Mouse (Mus musculus): ENCODE results near the gene Avp.

Gene Avp

DNA sequence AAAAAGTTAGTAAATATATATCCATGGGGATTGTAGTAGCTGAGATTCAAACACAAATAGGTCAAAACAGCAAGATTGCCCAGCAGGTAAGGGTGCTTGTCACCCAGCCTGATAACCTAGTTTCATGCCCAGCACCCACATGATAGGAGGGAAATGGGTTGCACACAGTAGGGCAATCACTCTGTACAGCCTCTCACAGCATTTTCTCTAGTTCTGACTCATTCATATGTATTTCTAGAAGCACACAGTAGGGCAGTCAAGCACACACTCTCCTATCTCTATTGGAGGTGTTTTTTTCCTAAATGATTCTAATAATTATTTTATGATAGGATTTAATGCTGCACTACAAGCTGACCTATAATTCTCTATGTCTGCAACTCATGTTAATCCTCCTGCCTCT, 12.4 kb downstream of the Avp start:
- DNase-seq (ENCODE audit: low spot score in 2 of 2), result no peak

DNA sequence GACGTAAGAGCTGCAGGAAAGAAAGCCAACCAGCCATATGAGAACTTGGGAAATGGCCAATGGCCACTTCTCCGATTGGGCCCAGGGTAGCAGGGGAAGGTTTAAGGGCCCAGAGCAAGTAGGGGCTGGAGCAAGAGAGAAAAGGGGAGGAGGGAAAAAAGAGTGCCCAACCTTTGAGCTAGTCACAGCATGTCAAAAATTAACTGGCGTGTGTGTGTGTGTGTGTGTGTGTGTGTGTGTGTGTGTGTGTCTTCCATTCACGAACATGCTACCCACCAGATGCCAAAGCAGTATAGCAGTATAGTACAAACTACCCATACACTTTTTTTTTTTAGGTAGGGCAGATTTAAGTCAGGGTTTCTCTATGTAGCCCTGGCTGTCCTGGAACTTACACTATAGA, 13.4 kb downstream of the Avp start:
- DNase-seq (ENCODE audit: low spot score in 2 of 2), result no peak

DNA sequence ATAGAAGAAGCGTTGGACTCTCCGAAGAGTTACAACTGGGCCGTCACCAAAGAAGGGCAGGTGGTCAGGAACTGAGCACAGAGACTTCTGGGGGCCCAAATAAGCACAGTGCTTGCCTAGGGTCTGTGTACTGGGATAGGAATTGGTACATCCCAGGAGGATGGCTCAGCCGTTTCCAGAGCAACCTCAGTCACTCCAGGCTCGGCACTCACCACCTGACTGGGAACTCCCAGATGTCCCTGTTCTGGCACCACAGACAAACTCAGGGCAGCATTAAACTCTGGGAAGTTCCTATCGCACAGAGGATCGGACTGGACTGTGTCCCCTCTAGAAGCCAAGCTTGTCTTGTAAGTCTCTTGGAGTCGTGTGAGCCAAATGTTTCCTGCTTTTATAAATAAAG, 17.4 kb downstream of the Avp start:
- no peak for DNase-seq (ENCODE audit: low spot score in 2 of 2)

DNA sequence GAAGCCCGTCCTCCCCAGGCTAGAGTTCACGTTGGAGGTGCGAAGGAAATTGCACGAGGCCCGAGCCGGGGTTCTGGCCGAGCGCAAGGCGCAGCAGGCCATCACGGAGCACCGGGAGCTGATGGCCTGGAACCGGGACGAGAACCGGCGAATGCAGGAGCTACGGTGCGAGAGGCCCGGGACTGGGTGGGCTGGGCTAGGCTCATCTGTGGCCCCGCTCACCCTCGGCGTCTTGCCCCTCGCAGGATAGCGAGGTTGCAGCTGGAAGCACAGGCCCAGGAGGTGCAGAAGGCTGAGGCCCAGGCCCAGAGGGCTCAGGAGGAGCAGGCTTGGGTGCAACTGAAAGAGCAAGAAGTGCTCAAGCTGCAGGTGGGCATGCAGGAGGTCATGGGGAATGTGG, 18.3 kb downstream of the Avp start:
- DNase-seq (ENCODE audit: low spot score in 2 of 2), result peak; percentile 23 to 28

DNA sequence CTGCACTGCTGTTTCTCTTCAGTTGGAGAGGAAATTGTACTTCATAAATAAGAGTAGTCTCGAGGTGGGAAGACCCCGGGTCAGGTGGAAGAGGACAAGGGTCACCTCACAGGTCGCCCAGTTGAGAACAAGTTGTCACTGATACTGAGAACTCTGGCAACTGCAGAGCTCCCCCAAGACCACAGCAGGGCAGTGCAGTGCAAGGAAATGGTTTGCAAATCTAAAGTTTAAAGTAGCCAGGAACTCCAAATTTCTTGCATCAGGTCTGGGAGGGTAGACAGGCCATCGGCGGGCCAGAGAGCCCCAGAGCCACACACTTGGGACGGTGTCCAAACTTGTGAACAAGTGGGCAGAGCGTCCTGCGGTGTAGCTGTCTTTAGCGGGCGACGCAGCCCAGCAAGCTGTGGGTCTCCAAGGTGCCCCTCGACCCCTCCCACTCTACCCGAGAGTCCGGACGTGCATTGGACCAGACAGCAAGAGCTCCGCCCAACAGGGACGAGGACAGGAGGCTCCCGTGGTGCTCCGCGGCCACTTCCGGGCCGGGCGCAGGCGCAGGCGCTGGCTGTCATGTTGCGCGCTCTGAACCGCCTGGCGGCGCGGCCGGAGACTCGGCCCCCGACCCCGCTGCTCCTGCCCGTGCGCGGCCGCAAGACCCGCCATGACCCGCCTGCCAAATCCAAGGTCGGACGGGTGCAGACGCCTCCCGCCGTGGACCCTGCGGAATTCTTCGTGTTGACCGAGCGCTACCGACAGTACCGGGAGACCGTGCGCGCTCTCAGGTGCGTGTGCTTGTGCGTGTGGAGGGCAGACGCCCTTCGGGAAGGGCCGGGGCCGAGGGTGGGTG, 18.9 kb downstream of the Avp start, which contains the start of gene Mrps26:
Mrps26 (plus strand) TSS at position 531 of the 844 bp plus-strand sequence.
- peak; percentile 79 to 88 for DNase-seq (ENCODE audit: low spot score in 2 of 2)

DNA sequence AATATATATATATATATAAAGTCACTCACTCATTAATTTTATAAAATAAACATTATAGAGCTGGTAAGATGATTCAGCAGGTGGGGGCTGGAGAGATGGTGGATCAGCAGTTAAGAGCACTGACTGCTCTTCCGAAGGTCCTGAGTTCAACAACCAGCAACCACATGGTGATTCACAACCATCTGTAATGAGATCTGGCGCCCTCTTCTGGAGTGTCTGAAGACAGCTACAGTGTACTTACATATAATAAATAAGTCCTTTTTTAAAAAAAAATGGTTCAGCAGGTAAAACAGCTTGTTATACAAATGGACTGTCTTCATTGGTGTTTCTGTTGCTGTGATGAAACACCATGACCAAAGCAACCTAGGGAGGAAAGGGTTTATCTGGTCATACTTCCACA, 24.3 kb downstream of the Avp start:
- no peak for DNase-seq (ENCODE audit: low spot score in 2 of 2)

DNA sequence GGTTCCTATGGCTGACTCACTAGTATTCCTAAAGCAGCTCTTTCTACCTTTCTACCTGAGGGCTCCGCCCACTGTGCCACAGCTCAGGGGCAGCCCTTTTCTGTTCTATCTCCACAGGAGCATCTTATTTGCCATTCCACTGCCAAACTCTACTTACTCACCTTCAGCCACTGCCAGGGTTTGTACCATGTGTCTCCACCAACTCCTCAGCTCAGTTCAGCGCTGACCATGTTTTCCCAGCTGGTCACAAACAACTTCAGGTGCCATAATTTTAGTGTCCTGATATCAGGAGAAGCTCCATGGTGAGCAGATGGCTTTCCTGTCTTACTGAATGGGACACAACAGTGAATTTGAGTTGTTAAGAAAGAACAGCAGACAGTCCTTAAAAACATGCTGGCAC, 24.9 kb downstream of the Avp start:
- DNase-seq (ENCODE audit: low spot score in 2 of 2), result no peak

DNA sequence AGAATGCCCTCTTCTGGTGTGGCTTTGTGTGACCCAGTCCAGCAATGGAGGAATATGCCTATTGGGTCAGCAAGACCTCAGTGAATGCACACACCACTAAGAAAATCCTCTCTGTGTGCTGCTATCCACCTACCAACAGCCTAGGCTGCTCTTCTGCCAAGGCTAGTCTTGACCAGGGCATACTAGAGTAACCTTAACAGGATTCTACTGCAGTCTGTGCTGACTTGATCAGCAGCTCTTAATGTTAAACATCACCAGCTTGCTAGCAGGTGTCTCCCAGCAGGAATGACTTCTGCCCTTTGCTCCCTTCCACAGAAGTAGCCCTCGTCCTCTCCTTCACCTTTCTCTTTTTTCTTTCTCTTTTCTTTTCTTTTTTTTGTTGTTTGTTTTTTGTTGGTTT, 26.1 kb downstream of the Avp start:
- DNase-seq (ENCODE audit: low spot score in 2 of 2), result no peak

DNA sequence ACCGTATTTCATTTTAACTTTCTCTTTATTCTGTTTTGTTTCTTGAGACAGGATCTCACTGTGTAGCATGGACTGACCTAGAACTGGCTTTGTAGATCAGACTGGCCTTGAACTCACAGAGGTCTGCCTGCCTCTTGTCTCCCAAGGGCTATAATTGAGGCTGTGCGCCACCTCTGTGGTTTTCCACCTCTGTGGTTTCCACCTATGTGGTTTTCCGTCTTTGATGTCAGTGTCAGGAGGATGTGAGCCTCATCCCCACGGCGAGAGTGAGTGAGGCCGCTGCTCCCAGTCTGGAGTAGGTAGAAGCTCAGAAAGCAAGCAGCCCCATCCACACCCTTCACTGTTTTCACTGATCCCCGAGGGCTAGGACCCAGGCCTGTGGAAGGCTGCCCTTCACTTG, 27.5 kb downstream of the Avp start:
- no peak for DNase-seq (ENCODE audit: low spot score in 2 of 2)

DNA sequence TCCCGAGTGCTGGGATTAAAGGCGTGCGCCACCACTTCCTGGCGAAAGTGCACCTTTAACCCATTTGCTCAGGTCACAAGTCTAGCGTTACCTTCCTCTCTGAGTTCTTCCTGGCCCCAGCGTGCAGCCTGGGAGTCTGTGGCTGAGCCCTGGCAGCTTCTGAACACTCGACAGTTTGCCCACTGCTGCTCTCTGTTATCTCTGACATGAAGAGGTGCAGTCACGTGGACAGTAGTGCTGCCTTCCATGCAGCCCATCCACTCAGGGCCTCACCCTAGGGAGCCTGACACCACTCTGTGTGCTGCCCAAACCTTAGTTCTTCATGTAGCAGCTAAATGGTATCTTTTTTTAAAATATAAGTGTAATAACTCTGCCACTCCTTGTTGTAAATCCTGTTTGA, 35.4 kb downstream of the Avp start:
- no peak for DNase-seq (ENCODE audit: low spot score in 2 of 2)

DNA sequence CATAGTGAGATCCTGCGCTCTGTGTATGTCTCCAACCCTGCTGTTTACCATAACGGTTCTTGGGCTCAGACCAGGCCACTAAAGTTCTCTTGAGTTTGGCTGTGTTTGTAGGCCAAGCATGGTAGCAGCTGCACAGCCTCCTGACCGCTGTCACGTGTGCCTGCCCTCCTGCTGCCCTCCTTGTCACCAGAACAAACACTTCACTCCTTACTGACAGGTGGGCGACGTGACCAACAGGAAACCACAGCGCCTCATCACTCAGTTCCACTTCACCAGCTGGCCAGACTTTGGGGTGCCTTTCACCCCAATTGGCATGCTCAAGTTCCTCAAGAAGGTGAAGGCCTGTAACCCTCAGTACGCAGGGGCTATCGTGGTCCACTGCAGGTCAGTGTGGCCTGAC, 42.1 kb downstream of the Avp start:
- no peak for DNase-seq (ENCODE audit: low spot score in 2 of 2)

DNA sequence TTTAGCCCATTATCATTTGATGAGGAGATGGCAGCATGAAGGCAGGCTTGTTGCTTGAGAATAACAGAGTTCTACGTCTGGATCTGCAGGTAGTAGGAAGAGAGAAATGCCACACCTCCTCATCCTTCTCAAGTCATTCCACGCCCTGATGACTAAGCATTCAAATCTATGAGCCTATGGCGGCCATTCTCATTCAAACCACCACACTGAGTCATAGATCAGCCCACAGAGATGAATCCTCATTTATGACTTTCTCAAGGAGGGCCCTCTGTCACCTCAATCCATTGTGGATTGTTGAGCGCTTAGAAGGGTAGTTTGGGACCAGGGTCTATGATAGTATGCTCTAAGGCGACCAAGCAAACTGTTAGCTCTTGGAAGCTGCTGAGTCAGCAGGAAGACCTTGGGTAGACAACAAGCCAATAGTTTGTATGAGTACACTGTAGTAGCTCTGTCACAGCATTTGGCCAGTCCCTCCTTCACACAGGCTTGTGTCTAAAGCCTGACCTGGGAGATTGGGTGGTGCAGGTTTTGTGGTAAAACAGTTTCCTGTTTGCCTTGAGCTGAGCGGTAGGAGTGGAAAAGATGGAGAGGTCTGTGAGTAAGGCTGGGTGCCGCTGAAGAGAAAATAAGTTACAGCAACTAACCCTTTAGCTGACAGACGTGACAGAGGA, 43.3 kb downstream of the Avp start:
- no peak for DNase-seq (ENCODE audit: low spot score in 2 of 2)

DNA sequence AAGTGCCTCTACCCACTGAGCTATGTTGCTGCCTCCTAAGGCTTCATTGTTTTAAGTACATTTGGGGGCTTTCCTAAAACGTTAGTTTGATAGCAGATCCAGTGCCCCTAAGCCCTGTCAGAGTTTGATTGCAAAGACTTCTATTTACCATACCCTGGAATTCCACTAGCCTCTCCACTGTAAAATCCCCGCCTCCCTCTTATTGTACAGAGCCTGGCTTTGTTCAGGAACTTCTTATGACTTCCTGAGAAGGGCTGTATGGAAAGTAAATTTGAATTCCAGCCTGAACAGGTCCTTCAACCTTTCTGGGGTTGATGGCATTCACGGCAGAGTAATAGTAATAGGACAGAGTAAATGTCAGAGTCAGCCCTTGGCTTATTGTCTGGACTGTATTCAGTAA, 45.5 kb downstream of the Avp start:
- DNase-seq (ENCODE audit: low spot score in 2 of 2), result no peak

DNA sequence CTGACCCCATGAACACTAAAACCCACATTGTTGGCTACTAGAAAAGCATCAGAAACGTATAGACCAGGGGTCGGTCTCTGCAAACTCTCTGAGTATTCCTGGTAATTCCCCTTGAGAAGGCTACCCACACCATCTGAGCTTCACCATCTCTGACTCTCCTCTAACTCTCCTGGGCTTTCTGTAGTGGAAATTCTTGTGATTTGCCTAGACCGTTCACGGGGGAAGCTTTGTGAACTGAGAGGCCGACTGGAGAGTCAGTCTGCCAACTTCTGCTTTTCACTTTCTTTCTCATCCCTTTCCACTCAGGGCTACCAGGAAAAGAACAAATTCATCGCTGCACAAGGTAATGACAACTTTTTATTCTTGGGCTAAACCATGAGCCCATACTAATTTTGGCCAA, 47.3 kb downstream of the Avp start:
- no peak for DNase-seq (ENCODE audit: low spot score in 2 of 2)

DNA sequence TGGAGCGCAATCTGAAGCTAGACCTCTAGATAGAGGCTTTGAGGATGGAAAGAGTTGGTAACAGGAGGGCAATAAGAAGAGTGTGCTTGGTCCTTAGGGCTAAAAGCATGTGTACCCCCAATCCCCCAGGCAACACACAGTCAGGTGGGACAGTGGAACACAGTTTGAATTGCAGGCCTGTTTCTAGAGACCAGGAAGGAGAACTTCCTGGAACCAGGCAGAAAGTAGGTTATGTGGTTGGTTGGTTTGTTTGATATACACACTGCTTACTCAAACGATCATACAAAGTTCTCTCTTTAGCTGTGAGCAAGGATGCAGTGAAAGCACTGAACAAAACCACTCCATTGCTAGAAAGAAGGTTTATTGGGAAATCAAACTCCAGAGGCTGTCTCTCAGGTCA, 50.2 kb downstream of the Avp start:
- DNase-seq (ENCODE audit: low spot score in 2 of 2), result no peak

Measured in frontal cortex, postnatal 25 days (tissue).